Mouse (Mus musculus): Measurements from ENCODE around the gene 1700057G04Rik. TPM values are rescaled to one million over a fixed set of nuclear protein-coding genes. Genes with fewer than 3 reads are reported as not detected.

The 1700057G04Rik gene
- polyA plus RNA-seq, 1 experiment from 2014 or later, result not detected

DNA sequence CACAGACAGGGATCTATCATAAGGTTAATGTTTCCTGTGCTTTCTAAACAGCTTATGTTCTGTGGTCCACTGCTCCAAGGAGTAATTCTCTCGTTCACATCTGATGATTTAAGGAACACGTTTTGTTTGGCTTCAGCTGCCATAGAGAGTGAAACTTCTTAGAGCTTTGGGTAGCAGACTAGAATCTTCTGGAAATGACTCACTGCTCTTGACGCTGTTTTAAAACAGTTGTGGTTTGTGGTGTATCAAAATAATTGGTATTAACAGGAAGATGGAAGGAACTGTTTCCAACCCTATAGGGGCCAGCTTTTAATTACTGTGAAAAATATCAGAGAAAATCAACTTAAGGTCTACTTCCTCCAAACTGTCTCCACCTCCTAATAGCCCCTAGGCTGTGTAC lies 75.2 kb downstream of the 1700057G04Rik start:
- ATAC-seq (replicated peaks; ENCODE audit: low FRiP score, low TSS enrichment, low read depth), result no peak
- DNase-seq (ENCODE audit: low spot score), result no peak
- Histone ChIP-seq H3K4me1 (replicated peaks; ENCODE audit: control insufficient read depth, insufficient read depth, low read length) (no peaks in the 10 kb centered on the region), H3K27me3 (replicated peaks; ENCODE audit: control insufficient read depth, insufficient read depth, low read length) (no peaks in the 10 kb centered on the region), H3K4me3 (ENCODE audit: low read depth, low read length) (no peak overlapping the region), H3K36me3 (ENCODE audit: control insufficient read depth, insufficient read depth, low read length) (no peaks in the 10 kb centered on the region), H3K9ac (ENCODE audit: low read length) (no peak overlapping the region), H3K27ac (ENCODE audit: low read depth) (no peak overlapping the region), H3K9me3 (ENCODE audit: control insufficient read depth, low read length) (no peaks in the 10 kb centered on the region), H3K4me2 (ENCODE audit: low read length) (no peak overlapping the region)
- WGBS, result 47% methylated on average over 3 of the region's 3 CpGs

- 54% methylated on average over 1 of the region's 1 CpGs for WGBS
- no peak overlapping the region for H3K4me2 ChIP-seq (ENCODE audit: low read length)
- H3K9ac ChIP-seq (ENCODE audit: low read length), result no peak overlapping the region
- no peak overlapping the region for H3K4me3 ChIP-seq (ENCODE audit: low read depth, low read length)
- no peaks in the 10 kb centered on the region for H3K9me3 ChIP-seq (ENCODE audit: control insufficient read depth, low read length)
- no peak overlapping the region for H3K27ac ChIP-seq (ENCODE audit: low read depth)
- H3K27me3 ChIP-seq (replicated peaks; ENCODE audit: control insufficient read depth, insufficient read depth, low read length), result no peaks in the 10 kb centered on the region
- H3K36me3 ChIP-seq (ENCODE audit: control insufficient read depth, insufficient read depth, low read length), result no peaks in the 10 kb centered on the region
- no peak for ATAC-seq (replicated peaks; ENCODE audit: low FRiP score, low TSS enrichment, low read depth)
- no peaks in the 10 kb centered on the region for H3K4me1 ChIP-seq (replicated peaks; ENCODE audit: control insufficient read depth, insufficient read depth, low read length)
- DNase-seq (ENCODE audit: low spot score), result no peak
Measured at GRCm38 (mm10) chr9:92385831-92386230, 76.7 kb downstream of the 1700057G04Rik start.

DNA sequence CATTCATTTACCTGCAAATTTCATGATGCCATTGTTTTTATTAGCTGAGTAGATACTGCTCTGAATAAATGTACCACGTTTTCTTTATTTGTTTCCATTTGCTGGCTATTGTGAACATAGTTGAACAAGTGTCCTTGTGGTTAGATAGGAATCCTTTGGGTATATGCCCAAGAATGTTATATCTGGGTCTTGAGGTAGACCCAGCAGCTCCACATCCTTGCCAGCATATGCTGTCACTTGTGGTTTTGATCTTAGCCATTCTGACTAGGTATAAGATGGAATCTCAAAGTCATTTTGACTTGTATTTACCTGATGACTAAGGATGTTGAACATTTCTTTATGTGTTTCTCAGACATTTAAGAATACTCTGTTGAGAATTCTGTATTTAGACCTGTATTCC lies 77.7 kb downstream of the 1700057G04Rik start:
- Histone ChIP-seq H3K4me2 (ENCODE audit: low read length) (no peak overlapping the region), H3K4me1 (replicated peaks; ENCODE audit: control insufficient read depth, insufficient read depth, low read length) (no peaks in the 10 kb centered on the region), H3K27ac (ENCODE audit: low read depth) (no peak overlapping the region), H3K27me3 (replicated peaks; ENCODE audit: control insufficient read depth, insufficient read depth, low read length) (no peaks in the 10 kb centered on the region), H3K36me3 (ENCODE audit: control insufficient read depth, insufficient read depth, low read length) (no peaks in the 10 kb centered on the region), H3K4me3 (ENCODE audit: low read depth, low read length) (no peak overlapping the region), H3K9ac (ENCODE audit: low read length) (no peak overlapping the region), H3K9me3 (ENCODE audit: control insufficient read depth, low read length) (no peaks in the 10 kb centered on the region)
- ATAC-seq (replicated peaks; ENCODE audit: low FRiP score, low TSS enrichment, low read depth) (no peak), DNase-seq (ENCODE audit: low spot score) (no peak)
- WGBS, result 76% methylated on average over 1 of the region's 1 CpGs

GRCm38 (mm10) chr9:92387404-92387803 lies 78.2 kb downstream of the 1700057G04Rik start:
- whole genome bisulfite sequencing, result 92% methylated on average over 1 of the region's 1 CpGs
- Histone ChIP-seq H3K9me3 (ENCODE audit: control insufficient read depth, low read length) (no peaks in the 10 kb centered on the region), H3K27me3 (replicated peaks; ENCODE audit: control insufficient read depth, insufficient read depth, low read length) (no peaks in the 10 kb centered on the region), H3K36me3 (ENCODE audit: control insufficient read depth, insufficient read depth, low read length) (no peaks in the 10 kb centered on the region), H3K27ac (ENCODE audit: low read depth) (no peak overlapping the region), H3K4me1 (replicated peaks; ENCODE audit: control insufficient read depth, insufficient read depth, low read length) (no peaks in the 10 kb centered on the region), H3K4me3 (ENCODE audit: low read depth, low read length) (no peak overlapping the region), H3K9ac (ENCODE audit: low read length) (no peak overlapping the region), H3K4me2 (ENCODE audit: low read length) (no peak overlapping the region)
- no peak for ATAC-seq (replicated peaks; ENCODE audit: low FRiP score, low TSS enrichment, low read depth)
- DNase-seq (ENCODE audit: low spot score), result no peak

DNA sequence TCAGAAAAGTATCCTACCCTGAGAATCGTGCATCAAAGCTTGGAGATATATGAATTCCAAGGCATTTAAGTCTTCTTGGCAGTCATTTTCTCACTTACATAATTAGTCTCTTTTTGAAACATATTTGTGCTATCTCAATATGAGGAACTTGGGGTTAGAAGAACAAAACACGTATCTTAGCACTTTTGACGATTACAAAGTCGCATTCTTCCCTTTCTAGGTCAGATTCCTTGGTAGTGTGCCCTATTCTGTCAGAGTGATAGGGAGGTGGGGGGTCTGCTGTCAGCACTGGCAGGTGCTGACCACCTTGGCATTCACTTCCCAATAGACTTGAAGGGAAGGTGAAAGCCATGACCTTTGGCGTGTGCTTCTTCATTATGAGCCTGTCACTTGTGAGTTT lies 93.5 kb downstream of the 1700057G04Rik start:
- no peaks in the 10 kb centered on the region for H3K4me1 ChIP-seq (replicated peaks; ENCODE audit: control insufficient read depth, insufficient read depth, low read length)
- H3K4me3 ChIP-seq (ENCODE audit: low read depth, low read length), result no peak overlapping the region
- no peaks in the 10 kb centered on the region for H3K27me3 ChIP-seq (replicated peaks; ENCODE audit: control insufficient read depth, insufficient read depth, low read length)
- H3K9me3 ChIP-seq (ENCODE audit: control insufficient read depth, low read length), result no peaks in the 10 kb centered on the region
- H3K4me2 ChIP-seq (ENCODE audit: low read length), result no peak overlapping the region
- H3K9ac ChIP-seq (ENCODE audit: low read length), result no peak overlapping the region
- ATAC-seq (replicated peaks; ENCODE audit: low FRiP score, low TSS enrichment, low read depth) (no peak), DNase-seq (ENCODE audit: low spot score) (no peak)
- H3K27ac ChIP-seq (ENCODE audit: low read depth), result no peak overlapping the region
- 81% methylated on average over 5 of the region's 5 CpGs for WGBS
- H3K36me3 ChIP-seq (ENCODE audit: control insufficient read depth, insufficient read depth, low read length), result no peaks in the 10 kb centered on the region

Small RNAs within 50 kb of the gene (microRNA-seq; reads per million reads assigned to microRNA genes)
- gene Mir6386, result not detected

Other genes with a start within 250 kb of the 1700057G04Rik start
- gene Plscr5, start 116.4 kb upstream of the 1700057G04Rik start, polyA plus RNA-seq (2014; fragmentation: Nextera tagmentation; extraction: Ambion mirVana), result not detected in 2 replicates
- 68.3 and 68.8 TPM in 2 replicates for gene Plscr1, start 59.6 kb upstream of the 1700057G04Rik start, polyA plus RNA-seq (2014; fragmentation: Nextera tagmentation; extraction: Ambion mirVana)
- gene Plscr2, start 33.8 kb upstream of the 1700057G04Rik start, polyA plus RNA-seq (2014; fragmentation: Nextera tagmentation; extraction: Ambion mirVana), result 0.87 and 1.6 TPM in 2 replicates
- 5.2 and 5.4 TPM in 2 replicates for gene Plscr4, start 148.0 kb downstream of the 1700057G04Rik start, polyA plus RNA-seq (2014; fragmentation: Nextera tagmentation; extraction: Ambion mirVana)
- gene Plod2, start 232.8 kb downstream of the 1700057G04Rik start, polyA plus RNA-seq (2014; fragmentation: Nextera tagmentation; extraction: Ambion mirVana), result 49.1 and 53.7 TPM in 2 replicates